Mouse (Mus musculus) lung, embryonic 16.5 days (tissue): ENCODE measurements at regions not wholly inside any gene's neighbourhood (a gene's known extent, or its start where the extent isn't known, plus 50 kb on each side); places are given as distances from the start of the nearest gene placed in this dataset.
A peak's percentile ranks its signal among the peaks of the same experiment; 100 is the strongest.

Experiments
- ATAC-seq: fragments of 200-750 bp; cut with Nextera tagmentation; 2 replicates; pipeline ENCODE4 v1.8.0; 2017; ENCODE audit warnings: low read depth, mild to moderate bottlenecking, moderate library complexity
- H3K27ac ChIP-seq: fragments of 300-500 bp; sonication (generic); 2 replicates; pipeline ENCODE4 v1.5.1; 2014; ENCODE audit warnings: mild to moderate bottlenecking, control low read depth, low read length
- H3K27me3 ChIP-seq: fragments of 300-500 bp; sonication (generic); 2 replicates; pipeline ENCODE4 v1.6.1; 2014; ENCODE audit warnings: low read depth, low read length, mixed read lengths; ENCODE audit not compliant: control insufficient read depth, insufficient read depth
- H3K36me3 ChIP-seq: fragments of 300-500 bp; sonication (generic); 2 replicates; pipeline ENCODE4 v1.6.1; 2014; ENCODE audit warnings: low read length; ENCODE audit not compliant: control insufficient read depth, insufficient read depth
- H3K4me1 ChIP-seq: fragments of 300-500 bp; sonication (generic); replicated peaks from 2 replicates; pipeline ENCODE4 v1.6.1; 2014; ENCODE audit warnings: low read length, mixed read lengths; ENCODE audit not compliant: control insufficient read depth, insufficient read depth
- H3K4me2 ChIP-seq: fragments of 300-500 bp; sonication (generic); 2 replicates; pipeline ENCODE4 v1.6.1; 2014; ENCODE audit warnings: low read depth, low read length, control low read depth
- H3K4me3 ChIP-seq: fragments of 300-500 bp; sonication (generic); 2 replicates; pipeline ENCODE4 v1.5.1; 2014; ENCODE audit warnings: mild to moderate bottlenecking, low read length, control low read depth
- H3K9ac ChIP-seq: fragments of 300-500 bp; sonication (generic); 2 replicates; pipeline ENCODE4 v1.6.1; 2014; ENCODE audit warnings: low read length, control low read depth
- H3K9me3 ChIP-seq: fragments of 300-500 bp; sonication (generic); 2 replicates; pipeline ENCODE4 v1.6.1; 2016; ENCODE audit warnings: low read length; ENCODE audit not compliant: control insufficient read depth
- WGBS: fragments of 180-500 bp; shearing (Covaris S2); extraction: QIAGEN DNeasy Blood & Tissue Kit; methylation state at CpG from one replicate; pipeline ENCODE4 v1.1.7; 2014; 5-methylcytosine and 5-hydroxymethylcytosine counted together

GRCm38 (mm10) chr1:144330365-144331050 lies 81.5 kb upstream of the Rgs1 start:
- H3K9me3 ChIP-seq, result no peaks in the 10 kb centered on the region
- H3K27me3 ChIP-seq, result no peaks in the 10 kb centered on the region
- H3K4me3 ChIP-seq, result no peak overlapping the region
- no peak overlapping the region for H3K4me2 ChIP-seq
- WGBS, result 21% methylated on average over 8 of the region's 8 CpGs
- ATAC-seq, result peak; percentile 97
- H3K4me1 ChIP-seq, result no peaks in the 10 kb centered on the region
- no peaks in the 10 kb centered on the region for H3K36me3 ChIP-seq
- peak overlapping the region; percentile 37; the same call in 1 of the 2 replicates for H3K27ac ChIP-seq
- H3K9ac ChIP-seq, result no peak overlapping the region

DNA sequence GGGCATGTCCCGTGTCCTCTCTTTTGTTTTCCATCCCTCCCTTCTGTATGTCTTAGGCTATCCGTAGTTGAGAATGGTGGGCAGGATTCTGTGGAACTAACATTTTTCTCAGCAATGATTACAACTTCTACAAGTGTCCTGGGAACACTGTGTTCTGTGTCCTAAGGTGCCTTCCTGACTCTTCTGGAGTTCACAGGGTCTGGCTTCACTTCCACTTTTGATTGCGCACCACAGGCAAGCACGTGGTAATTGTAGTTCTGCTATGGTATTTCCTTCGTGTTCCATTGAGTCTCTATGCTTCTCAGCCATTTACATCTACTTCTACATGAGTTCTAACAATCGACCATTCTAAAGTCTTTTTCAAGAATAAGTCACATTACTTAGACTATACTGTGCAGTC lies 70.4 kb upstream of the Rgs1 start:
- H3K27ac ChIP-seq, result no peak overlapping the region
- H3K9ac ChIP-seq, result no peak overlapping the region
- no peak overlapping the region for H3K4me3 ChIP-seq
- H3K36me3 ChIP-seq, result no peaks in the 10 kb centered on the region
- no peaks in the 10 kb centered on the region for H3K27me3 ChIP-seq
- ATAC-seq, result no peak
- WGBS, result 85% methylated on average over 6 of the region's 6 CpGs
- H3K4me2 ChIP-seq, result no peak overlapping the region
- H3K4me1 ChIP-seq, result no peaks in the 10 kb centered on the region
- no peaks in the 10 kb centered on the region for H3K9me3 ChIP-seq

DNA sequence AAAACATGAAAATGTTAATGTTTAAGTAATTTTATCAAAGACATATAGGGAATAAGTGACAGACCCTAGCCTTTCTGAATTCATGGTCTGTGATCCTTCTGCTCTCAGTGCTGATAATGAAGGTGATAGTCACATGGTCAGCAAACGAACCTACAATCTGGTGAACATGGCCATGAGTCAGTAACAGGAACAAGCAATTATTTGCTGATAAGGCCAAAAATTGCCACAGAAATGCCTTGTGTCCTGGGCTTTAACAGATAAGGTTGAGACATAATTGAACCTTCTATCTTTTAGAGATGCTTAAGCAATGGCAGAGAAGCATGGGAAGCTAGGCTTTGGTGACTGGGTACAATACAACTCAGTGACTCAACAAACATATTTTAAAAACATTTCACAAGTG lies 69.2 kb upstream of the Rgs1 start:
- Histone ChIP-seq H3K36me3 (no peaks in the 10 kb centered on the region), H3K27ac (no peak overlapping the region), H3K4me2 (no peak overlapping the region), H3K4me1 (no peaks in the 10 kb centered on the region), H3K9me3 (no peaks in the 10 kb centered on the region), H3K27me3 (no peaks in the 10 kb centered on the region), H3K4me3 (no peak overlapping the region), H3K9ac (no peak overlapping the region)
- WGBS, result 50% methylated on average over 1 of the region's 1 CpGs
- no peak for ATAC-seq

DNA sequence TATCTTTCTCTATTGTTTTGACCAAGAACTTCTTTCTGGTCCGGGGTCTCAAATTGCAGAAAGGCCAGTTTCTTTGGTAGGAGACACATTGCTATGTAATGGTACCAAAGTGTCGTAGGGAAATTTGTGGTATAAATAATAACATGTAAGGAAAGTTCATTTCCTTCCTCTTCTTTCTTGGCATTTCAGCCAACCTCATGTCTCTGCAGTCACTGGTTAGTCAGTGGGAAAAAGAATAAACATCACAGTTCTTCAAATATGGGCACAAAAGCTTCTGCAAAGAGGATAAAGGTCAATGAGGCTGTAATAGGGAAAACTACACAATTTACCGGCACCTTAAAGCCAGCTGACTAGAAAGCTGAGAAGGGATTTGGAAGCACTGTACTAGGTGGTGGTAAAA lies 68.5 kb upstream of the Rgs1 start:
- Histone ChIP-seq H3K36me3 (no peaks in the 10 kb centered on the region), H3K9me3 (no peaks in the 10 kb centered on the region), H3K4me1 (no peaks in the 10 kb centered on the region), H3K4me2 (no peak overlapping the region), H3K27me3 (no peaks in the 10 kb centered on the region), H3K27ac (no peak overlapping the region), H3K9ac (no peak overlapping the region), H3K4me3 (no peak overlapping the region)
- WGBS, result 66% methylated on average over 3 of the region's 3 CpGs
- ATAC-seq, result no peak

DNA sequence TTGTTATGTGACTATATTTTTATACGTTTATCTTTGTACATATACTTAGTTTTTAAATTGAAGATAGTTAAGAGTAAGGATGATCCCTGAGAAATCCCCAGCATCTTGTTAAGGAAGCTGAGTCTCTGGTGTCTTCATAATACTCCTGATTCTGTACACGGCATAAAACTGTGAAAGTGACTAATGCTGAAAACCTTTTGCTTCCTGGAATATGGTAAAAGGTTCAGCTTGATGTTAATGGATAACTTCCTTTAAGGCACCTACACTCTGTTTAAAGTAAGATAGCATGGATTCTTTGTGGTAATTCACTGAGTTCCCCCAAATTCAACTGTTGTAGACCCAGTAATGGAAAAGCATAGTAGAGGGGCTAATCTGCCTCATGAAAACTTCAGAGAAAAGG lies 67.2 kb upstream of the Rgs1 start:
- no peak for ATAC-seq
- H3K27me3 ChIP-seq, result no peaks in the 10 kb centered on the region
- 82% methylated on average over 2 of the region's 2 CpGs for WGBS
- H3K36me3 ChIP-seq, result no peaks in the 10 kb centered on the region
- no peak overlapping the region for H3K27ac ChIP-seq
- H3K4me1 ChIP-seq, result no peaks in the 10 kb centered on the region
- H3K4me2 ChIP-seq, result no peak overlapping the region
- H3K4me3 ChIP-seq, result no peak overlapping the region
- no peaks in the 10 kb centered on the region for H3K9me3 ChIP-seq
- H3K9ac ChIP-seq, result no peak overlapping the region

GRCm38 (mm10) chr1:144314382-144314781 lies 65.3 kb upstream of the Rgs1 start:
- WGBS, result 74% methylated on average over 2 of the region's 2 CpGs
- Histone ChIP-seq H3K9ac (no peak overlapping the region), H3K4me1 (no peaks in the 10 kb centered on the region), H3K27me3 (no peaks in the 10 kb centered on the region), H3K27ac (no peak overlapping the region), H3K36me3 (no peaks in the 10 kb centered on the region), H3K4me2 (no peak overlapping the region), H3K9me3 (no peaks in the 10 kb centered on the region), H3K4me3 (no peak overlapping the region)
- ATAC-seq, result no peak

DNA sequence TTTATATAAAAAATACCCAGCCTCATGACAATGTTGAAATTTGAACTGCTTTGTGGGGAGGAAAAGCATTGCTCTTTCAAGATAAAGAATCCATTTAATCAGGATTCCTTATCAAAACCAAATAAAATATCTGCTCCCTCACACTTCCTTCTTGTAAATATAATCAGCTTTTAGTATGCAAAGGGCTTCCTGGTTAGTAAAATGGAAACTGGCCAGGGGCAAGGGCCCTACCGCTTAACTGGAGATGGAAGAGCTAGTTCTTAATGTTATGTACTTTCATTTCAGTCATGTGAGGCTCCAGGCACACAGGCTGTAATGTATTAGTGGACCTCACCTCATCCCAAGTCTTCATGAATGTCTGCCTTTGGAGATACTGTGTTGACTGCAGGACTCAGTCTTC lies 64.3 kb upstream of the Rgs1 start:
- Histone ChIP-seq H3K9ac (no peak overlapping the region), H3K4me3 (no peak overlapping the region), H3K27me3 (no peaks in the 10 kb centered on the region), H3K4me1 (no peaks in the 10 kb centered on the region), H3K27ac (no peak overlapping the region), H3K9me3 (no peaks in the 10 kb centered on the region), H3K4me2 (no peak overlapping the region), H3K36me3 (no peaks in the 10 kb centered on the region)
- ATAC-seq, result no peak
- 51% methylated on average over 1 of the region's 1 CpGs for WGBS

GRCm38 (mm10) chr1:144309901-144310300 lies 60.9 kb upstream of the Rgs1 start:
- WGBS, result 43% methylated on average over 3 of the region's 3 CpGs
- Histone ChIP-seq H3K4me3 (no peak overlapping the region), H3K27me3 (no peaks in the 10 kb centered on the region), H3K4me1 (no peaks in the 10 kb centered on the region), H3K4me2 (no peak overlapping the region), H3K36me3 (no peaks in the 10 kb centered on the region), H3K27ac (no peak overlapping the region), H3K9ac (no peak overlapping the region), H3K9me3 (no peaks in the 10 kb centered on the region)
- ATAC-seq, result no peak

- H3K9me3 ChIP-seq, result no peaks in the 10 kb centered on the region
- no peak overlapping the region for H3K4me2 ChIP-seq
- WGBS, result 78% methylated on average over 5 of the region's 5 CpGs
- H3K27me3 ChIP-seq, result no peaks in the 10 kb centered on the region
- no peak for ATAC-seq
- H3K36me3 ChIP-seq, result no peaks in the 10 kb centered on the region
- no peak overlapping the region for H3K9ac ChIP-seq
- H3K27ac ChIP-seq, result no peak overlapping the region
- H3K4me3 ChIP-seq, result no peak overlapping the region
- H3K4me1 ChIP-seq, result no peaks in the 10 kb centered on the region
Observed at GRCm38 (mm10) chr1:144308313-144308712, 59.3 kb upstream of the Rgs1 start.

- Histone ChIP-seq H3K36me3 (no peaks in the 10 kb centered on the region), H3K4me3 (no peak overlapping the region), H3K9me3 (no peaks in the 10 kb centered on the region), H3K27ac (no peak overlapping the region), H3K4me2 (no peak overlapping the region), H3K27me3 (no peaks in the 10 kb centered on the region), H3K9ac (no peak overlapping the region), H3K4me1 (no peaks in the 10 kb centered on the region)
- no peak for ATAC-seq
- 87% methylated on average over 2 of the region's 2 CpGs for WGBS
Observed at GRCm38 (mm10) chr1:144307854-144308285, 58.8 kb upstream of the Rgs1 start.
